Mouse (Mus musculus) kidney, embryonic 14.5 days (tissue): ENCODE data around the gene Arhgap32. TPM values are rescaled to one million over a fixed set of nuclear protein-coding genes. Genes with fewer than 3 reads are reported as not detected.
"Not testable (repeated sequence)": the region's sequence is repeated elsewhere in the genome, so short reads cannot be mapped to it uniquely, and the experiment has no call there.

Source experiments
- ATAC-seq: fragments of 200-750 bp; cut with Nextera tagmentation; 2 replicates; pipeline ENCODE4 v1.8.0; 2017; ENCODE audit warnings: moderate number of reproducible peaks, mild to moderate bottlenecking, moderate TSS enrichment, moderate library complexity; ENCODE audit not compliant: low FRiP score, low TSS enrichment
- H3K27ac ChIP-seq: fragments of 300-500 bp; sonication (generic); 2 replicates; pipeline ENCODE4 v1.5.1; 2014; ENCODE audit warnings: low read depth, mild to moderate bottlenecking, low read length, moderate library complexity, mixed read lengths
- H3K27me3 ChIP-seq: fragments of 300-500 bp; sonication (generic); 2 replicates; pipeline ENCODE4 v1.6.1; 2014; ENCODE audit warnings: mild to moderate bottlenecking, low read length; ENCODE audit not compliant: control insufficient read depth, insufficient read depth
- H3K36me3 ChIP-seq: fragments of 300-500 bp; sonication (generic); 2 replicates; pipeline ENCODE4 v1.6.1; 2014; ENCODE audit warnings: low read length, mixed read lengths; ENCODE audit not compliant: control insufficient read depth, insufficient read depth
- H3K4me1 ChIP-seq: fragments of 300-500 bp; sonication (generic); 2 replicates; pipeline ENCODE4 v1.6.1; 2014; ENCODE audit warnings: low read length, mixed read lengths; ENCODE audit not compliant: control insufficient read depth, insufficient read depth
- H3K4me2 ChIP-seq: fragments of 300-500 bp; sonication (generic); replicated peaks from 2 replicates; pipeline ENCODE4 v1.6.1; 2014; ENCODE audit warnings: low read depth, mild to moderate bottlenecking, low read length
- H3K4me3 ChIP-seq: fragments of 300-500 bp; sonication (generic); 2 replicates; pipeline ENCODE4 v1.5.1; 2014; ENCODE audit warnings: mild to moderate bottlenecking, low read length
- H3K9ac ChIP-seq: fragments of 300-500 bp; sonication (generic); 2 replicates; pipeline ENCODE4 v1.6.1; 2014; ENCODE audit warnings: low read depth, mild to moderate bottlenecking, low read length, moderate library complexity
- H3K9me3 ChIP-seq: fragments of 300-500 bp; sonication (generic); 2 replicates; pipeline ENCODE4 v1.6.1; 2016; ENCODE audit warnings: low read length; ENCODE audit not compliant: control insufficient read depth
- WGBS: fragments of 180-500 bp; shearing (Covaris S2); extraction: QIAGEN DNeasy Blood & Tissue Kit; methylation state at CpG from one replicate; pipeline ENCODE4 v1.1.7; 2014; 5-methylcytosine and 5-hydroxymethylcytosine counted together
- polyA plus RNA-seq: library from polyadenylated mRNA; unstranded; fragments of >200 nt; fragmentation: Nextera tagmentation; extraction: Ambion mirVana; gene quantifications from 2 replicates; pipeline ENCODE4 v1.2.1, GENCODE M21; 2014

Arhgap32 gene
- polyA plus RNA-seq, 1 experiment from 2014 or later = 10.6 TPM

DNA sequence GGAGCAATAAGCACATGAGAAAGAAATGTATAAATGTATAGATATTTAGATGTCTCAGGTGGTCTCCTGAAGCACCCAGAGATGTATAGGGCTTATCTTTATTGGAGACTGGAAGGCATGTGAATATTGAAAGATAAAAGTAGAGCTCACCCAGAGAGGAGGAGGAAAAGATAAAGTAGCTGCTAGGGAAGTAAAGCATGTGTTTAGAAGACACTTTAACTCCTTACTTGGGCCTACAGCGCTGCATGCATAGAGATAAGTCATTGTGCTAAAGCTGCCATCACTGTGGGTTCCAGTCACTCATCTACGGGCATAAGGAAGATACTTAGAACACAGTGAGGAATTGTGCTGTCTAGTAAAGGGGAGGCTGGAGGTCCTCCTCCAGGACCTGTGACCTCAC is 46.9 kb downstream of the Arhgap32 start:
- no peak overlapping the region for H3K4me3 ChIP-seq
- no peaks in the 10 kb centered on the region for H3K4me1 ChIP-seq
- H3K9ac ChIP-seq = no peak overlapping the region
- H3K9me3 ChIP-seq = no peaks in the 10 kb centered on the region
- WGBS = 90% methylated on average over 2 of the region's 2 CpGs
- ATAC-seq = no peak
- no peak overlapping the region for H3K27ac ChIP-seq
- H3K27me3 ChIP-seq = no peaks in the 10 kb centered on the region
- H3K36me3 ChIP-seq = no peaks in the 10 kb centered on the region; the same call in 1 of the 2 replicates
- H3K4me2 ChIP-seq = no peak overlapping the region

DNA sequence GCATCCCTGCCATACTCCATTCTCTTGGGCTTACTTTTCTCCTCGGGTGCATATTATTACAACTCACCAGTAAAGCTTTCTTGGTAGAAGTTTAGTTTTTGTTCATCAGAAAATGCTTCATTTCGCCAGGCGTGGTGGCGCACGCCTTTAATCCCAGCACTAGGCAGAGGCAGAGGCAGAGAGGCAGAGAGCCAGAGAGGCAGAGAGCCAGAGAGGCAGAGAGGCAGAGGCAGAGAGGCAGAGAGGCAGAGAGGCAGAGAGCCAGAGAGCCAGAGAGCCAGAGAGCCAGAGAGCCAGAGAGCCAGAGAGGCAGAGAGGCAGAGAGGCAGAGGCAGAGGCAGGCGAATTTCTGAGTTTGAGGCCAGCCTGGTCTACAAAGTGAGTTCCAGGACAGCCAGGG is 47.9 kb downstream of the Arhgap32 start:
- not testable (repeated sequence) for H3K27me3 ChIP-seq, H3K27ac ChIP-seq, H3K4me3 ChIP-seq, H3K9ac ChIP-seq, H3K4me1 ChIP-seq, ATAC-seq, H3K9me3 ChIP-seq, H3K36me3 ChIP-seq, H3K4me2 ChIP-seq
- 91% methylated on average over 6 of the region's 6 CpGs for WGBS

DNA sequence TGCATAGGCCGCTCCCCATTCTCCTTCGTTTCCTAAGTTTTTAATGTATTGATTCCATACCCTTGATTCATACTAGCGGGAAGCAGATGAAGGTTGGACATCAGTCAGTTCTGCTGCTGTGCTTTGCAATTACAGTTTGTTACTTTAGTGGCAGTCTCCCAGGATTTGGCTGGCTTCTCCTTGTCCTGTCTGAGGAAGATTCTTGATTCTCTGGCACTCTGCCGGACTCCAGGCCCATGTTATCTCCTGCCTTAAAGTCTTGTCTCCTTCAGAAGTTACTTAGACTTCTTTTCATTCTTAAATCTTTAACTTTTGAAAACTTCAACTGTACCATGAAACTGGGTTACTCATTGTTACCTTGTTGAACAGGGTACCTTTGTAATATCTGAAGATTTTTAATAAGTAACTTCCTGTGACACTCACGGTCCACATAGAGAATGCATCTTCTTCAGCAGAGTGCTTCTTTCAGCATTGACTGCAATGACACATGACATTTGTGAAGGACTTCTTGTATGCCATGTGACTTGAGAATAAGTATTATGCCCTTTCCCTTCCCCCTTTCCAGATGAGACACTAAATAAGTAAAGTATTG is 52.7 kb downstream of the Arhgap32 start:
- no peaks in the 10 kb centered on the region for H3K9me3 ChIP-seq
- no peaks in the 10 kb centered on the region for H3K4me1 ChIP-seq
- H3K9ac ChIP-seq = no peak overlapping the region
- no peak overlapping the region for H3K27ac ChIP-seq
- no peak for ATAC-seq
- no peak overlapping the region for H3K4me3 ChIP-seq
- H3K27me3 ChIP-seq = no peaks in the 10 kb centered on the region
- 89% methylated on average over 5 of the region's 5 CpGs for WGBS
- no peaks in the 10 kb centered on the region; the same call in 1 of the 2 replicates for H3K36me3 ChIP-seq
- H3K4me2 ChIP-seq = no peak overlapping the region

DNA sequence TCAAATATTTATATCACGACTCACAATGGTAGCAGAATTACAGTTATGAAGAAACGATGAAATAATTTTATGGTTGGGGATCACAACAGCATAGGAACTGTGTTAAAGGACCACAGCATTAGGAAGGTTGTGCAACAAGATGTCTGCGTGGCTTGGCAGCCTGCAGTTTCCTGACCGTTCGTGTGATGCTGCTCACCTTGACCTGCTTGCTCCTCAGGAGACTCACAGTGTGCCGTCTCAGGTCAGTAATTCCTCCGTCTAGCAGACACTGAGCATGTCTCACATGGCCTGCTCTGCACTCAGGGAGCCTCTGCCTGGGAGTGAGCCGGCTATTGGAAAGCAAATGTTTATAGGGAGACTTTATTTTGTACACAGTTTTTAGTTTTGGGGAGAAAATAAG is 54.8 kb downstream of the Arhgap32 start:
- Histone ChIP-seq H3K9ac (no peak overlapping the region), H3K9me3 (no peaks in the 10 kb centered on the region), H3K4me1 (no peaks in the 10 kb centered on the region), H3K27ac (no peak overlapping the region), H3K4me3 (no peak overlapping the region), H3K4me2 (no peak overlapping the region), H3K27me3 (no peaks in the 10 kb centered on the region), H3K36me3 (no peaks in the 10 kb centered on the region; the same call in 1 of the 2 replicates)
- 71% methylated on average over 8 of the region's 8 CpGs for WGBS
- ATAC-seq = no peak

DNA sequence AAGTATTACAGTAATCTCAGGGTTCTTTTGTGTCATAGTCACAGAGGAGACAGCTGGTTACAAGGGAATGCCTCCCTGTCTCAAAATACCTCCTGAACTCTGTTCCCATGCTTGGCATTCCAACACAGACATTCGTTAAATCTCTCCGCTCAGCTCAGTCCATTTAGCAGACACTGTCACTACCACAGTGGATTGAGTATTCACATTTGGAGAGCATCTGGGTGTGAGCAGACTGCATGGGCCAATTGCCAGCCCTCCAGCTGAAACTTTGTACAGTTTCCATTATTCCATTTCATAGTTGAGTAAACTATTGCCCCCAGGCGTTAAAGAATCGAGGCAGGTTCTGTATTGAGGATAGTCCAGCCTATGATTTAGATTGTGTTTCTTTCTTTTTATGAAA is 60.7 kb downstream of the Arhgap32 start:
- Histone ChIP-seq H3K36me3 (no peaks in the 10 kb centered on the region), H3K9ac (no peak overlapping the region), H3K4me3 (no peak overlapping the region), H3K9me3 (no peaks in the 10 kb centered on the region), H3K4me1 (no peaks in the 10 kb centered on the region), H3K4me2 (no peak overlapping the region), H3K27me3 (no peaks in the 10 kb centered on the region), H3K27ac (no peak overlapping the region)
- 71% methylated on average over 4 of the region's 4 CpGs for whole genome bisulfite sequencing
- no peak for ATAC-seq

DNA sequence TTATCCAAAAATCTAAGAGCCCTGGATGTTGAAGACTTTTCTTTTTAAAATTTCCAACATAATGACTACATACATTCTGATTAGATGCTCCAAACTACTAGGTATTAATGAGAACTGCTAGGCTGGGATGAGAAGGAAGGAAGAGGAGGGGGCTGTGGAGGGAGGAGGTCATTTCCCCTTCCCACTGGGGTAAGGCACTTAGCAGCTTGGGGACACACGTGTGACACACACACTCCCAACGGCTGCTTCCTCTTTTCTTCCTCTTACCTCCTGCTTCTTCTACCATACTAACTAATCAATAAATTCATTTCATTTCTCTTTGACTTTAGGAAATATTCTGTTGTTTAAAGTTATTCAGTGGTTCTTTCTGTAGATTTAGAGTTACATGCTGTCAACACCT is 65.2 kb downstream of the Arhgap32 start:
- no peak overlapping the region for H3K4me3 ChIP-seq
- WGBS = 33% methylated on average over 2 of the region's 2 CpGs
- ATAC-seq = no peak
- no peaks in the 10 kb centered on the region for H3K4me1 ChIP-seq
- no peak overlapping the region for H3K9ac ChIP-seq
- no peaks in the 10 kb centered on the region for H3K9me3 ChIP-seq
- no peak overlapping the region for H3K4me2 ChIP-seq
- no peaks in the 10 kb centered on the region for H3K27me3 ChIP-seq
- peaks cover 14% of the 10 kb centered on the region; the same call in 1 of the 2 replicates for H3K36me3 ChIP-seq
- H3K27ac ChIP-seq = no peak overlapping the region

DNA sequence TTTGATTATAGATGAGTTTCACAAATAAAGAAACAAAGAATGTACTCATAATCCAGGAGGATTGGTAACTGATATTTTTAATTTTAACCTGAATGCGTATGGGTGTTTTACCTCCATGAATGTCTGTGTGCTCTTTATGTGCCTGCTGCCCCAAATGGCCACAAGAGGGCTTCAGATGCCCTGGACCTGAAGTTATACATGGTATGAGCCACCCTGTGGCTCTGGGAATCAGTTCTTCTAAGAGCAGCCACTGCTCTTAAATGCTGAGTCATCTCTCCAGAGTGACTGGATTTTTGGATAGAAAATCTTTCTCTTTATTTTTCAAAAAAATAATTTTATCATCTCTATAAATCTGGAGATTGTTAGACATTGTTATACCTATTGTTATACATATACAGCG is 70.6 kb downstream of the Arhgap32 start:
- H3K27ac ChIP-seq = no peak overlapping the region
- H3K4me2 ChIP-seq = no peak overlapping the region
- H3K36me3 ChIP-seq = peaks cover 21% of the 10 kb centered on the region; the same call in 1 of the 2 replicates
- H3K4me1 ChIP-seq = no peaks in the 10 kb centered on the region
- no peak overlapping the region for H3K9ac ChIP-seq
- whole genome bisulfite sequencing = 97% methylated on average over 2 of the region's 2 CpGs
- H3K27me3 ChIP-seq = no peaks in the 10 kb centered on the region
- H3K9me3 ChIP-seq = no peaks in the 10 kb centered on the region
- no peak for ATAC-seq
- H3K4me3 ChIP-seq = no peak overlapping the region

DNA sequence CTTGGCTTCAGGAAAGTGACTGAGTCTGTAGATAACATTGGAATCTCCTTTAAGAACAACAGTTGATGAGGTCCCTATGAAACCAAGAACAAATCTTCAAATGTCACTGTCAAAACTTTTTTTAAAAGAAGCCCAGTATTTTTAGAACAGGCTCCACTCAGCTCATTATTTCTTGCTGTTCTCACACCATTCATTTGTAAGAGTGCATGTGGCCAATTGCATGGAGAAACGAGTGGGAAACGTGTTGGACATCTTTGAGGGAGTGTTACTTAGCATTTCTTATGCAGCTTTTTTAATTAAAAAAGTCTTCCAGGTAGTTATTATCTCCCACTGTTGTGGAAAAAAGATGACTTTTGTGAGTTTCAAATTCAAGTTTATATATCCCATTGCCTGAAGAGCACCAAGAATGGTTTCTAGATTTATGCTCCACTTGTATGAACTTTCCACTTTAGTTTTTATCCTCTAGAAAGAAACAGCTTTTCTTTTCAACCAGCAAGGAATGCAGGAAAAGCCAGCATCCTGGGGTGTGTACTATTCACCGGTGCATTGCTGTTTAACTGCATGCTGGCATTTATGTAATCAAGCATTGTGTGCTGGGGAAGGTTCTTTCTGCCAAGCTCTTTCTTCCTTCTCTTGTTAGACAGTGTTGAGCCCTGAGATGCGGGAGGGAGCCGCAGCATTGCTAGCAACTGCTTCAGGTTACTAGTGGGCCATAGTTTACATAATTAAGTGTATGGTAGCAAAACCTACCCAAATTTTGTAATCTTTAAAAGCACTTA is 76.5 kb downstream of the Arhgap32 start:
- Histone ChIP-seq H3K27ac (no peak overlapping the region), H3K4me3 (no peak overlapping the region), H3K9me3 (no peaks in the 10 kb centered on the region), H3K36me3 (peaks cover 10% of the 10 kb centered on the region; the same call in 1 of the 2 replicates), H3K9ac (no peak overlapping the region), H3K4me1 (no peaks in the 10 kb centered on the region), H3K27me3 (no peaks in the 10 kb centered on the region), H3K4me2 (no peak overlapping the region)
- no peak for ATAC-seq
- WGBS = 86% methylated on average over 5 of the region's 5 CpGs

DNA sequence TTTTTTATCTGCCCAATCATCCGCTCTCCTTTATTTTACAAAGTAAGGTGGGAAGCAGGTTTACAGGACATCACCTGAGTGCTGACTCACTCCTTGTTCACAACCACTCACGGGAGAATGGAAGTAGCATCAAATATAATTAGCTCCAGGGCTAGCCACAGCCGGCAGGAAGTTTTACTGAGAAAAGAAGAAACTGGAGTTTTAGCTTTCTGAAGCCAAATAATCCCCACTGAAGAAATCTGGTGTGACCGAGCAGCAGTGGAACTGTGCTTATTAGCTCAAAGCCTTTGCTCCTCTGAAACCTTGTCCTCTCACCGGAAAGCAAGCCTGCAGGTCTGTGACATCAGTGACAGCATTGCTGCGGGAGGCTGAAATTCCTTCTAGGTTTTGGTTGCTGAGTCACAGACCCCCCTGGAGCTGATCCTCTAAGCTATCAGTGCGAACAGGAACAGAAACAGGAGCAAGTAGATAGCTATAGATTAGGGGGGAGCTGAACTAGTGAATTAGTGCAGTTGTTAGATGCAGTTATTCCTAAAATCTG is 88.6 kb downstream of the Arhgap32 start:
- no peak overlapping the region for H3K9ac ChIP-seq
- WGBS = 75% methylated on average over 7 of the region's 7 CpGs
- H3K4me2 ChIP-seq = no peak overlapping the region
- H3K36me3 ChIP-seq = no peaks in the 10 kb centered on the region
- H3K27me3 ChIP-seq = no peaks in the 10 kb centered on the region
- no peak overlapping the region for H3K27ac ChIP-seq
- H3K4me1 ChIP-seq = peaks cover 4% of the 10 kb centered on the region; the same call in 1 of the 2 replicates
- H3K4me3 ChIP-seq = no peak overlapping the region
- ATAC-seq = no peak
- no peaks in the 10 kb centered on the region for H3K9me3 ChIP-seq
